Mouse (Mus musculus) forebrain, embryonic 12.5 days (tissue): ENCODE data around the gene Lhfp. TPM values are rescaled to one million over a fixed set of nuclear protein-coding genes. Genes with fewer than 3 reads are reported as not detected.

ENCODE experiments used
- ATAC-seq: fragments of 200-750 bp; cut with Nextera tagmentation; 2 replicates; pipeline ENCODE4 v1.8.0; 2017; ENCODE audit warnings: moderate TSS enrichment; ENCODE audit not compliant: low FRiP score
- H3K27ac ChIP-seq: fragments of 300-500 bp; sonication (generic); 2 replicates; pipeline ENCODE4 v1.5.1; 2016; ENCODE audit warnings: mild to moderate bottlenecking
- H3K27me3 ChIP-seq: fragments of 300-500 bp; sonication (generic); 2 replicates; pipeline ENCODE4 v1.6.1; 2016; ENCODE audit warnings: mild to moderate bottlenecking
- H3K36me3 ChIP-seq: fragments of 300-500 bp; sonication (generic); replicated peaks from 2 replicates; pipeline ENCODE4 v1.6.1; 2016; ENCODE audit warnings: mild to moderate bottlenecking
- H3K4me1 ChIP-seq: fragments of 300-500 bp; sonication (generic); 2 replicates; pipeline ENCODE4 v1.6.1; 2016
- H3K4me2 ChIP-seq: fragments of 300-500 bp; sonication (generic); 2 replicates; pipeline ENCODE4 v1.6.1; 2016; ENCODE audit warnings: mild to moderate bottlenecking, moderate library complexity
- H3K4me3 ChIP-seq: fragments of 300-500 bp; sonication (generic); replicated peaks from 2 replicates; pipeline ENCODE4 v1.5.1; 2016; ENCODE audit warnings: mild to moderate bottlenecking
- H3K9ac ChIP-seq: fragments of 300-500 bp; sonication (generic); 2 replicates; pipeline ENCODE4 v1.6.1; 2016; ENCODE audit warnings: mild to moderate bottlenecking
- H3K9me3 ChIP-seq: fragments of 300-500 bp; sonication (generic); 2 replicates; pipeline ENCODE4 v1.6.1; 2016
- WGBS: fragments of 180-500 bp; shearing (Covaris S2); methylation state at CpG from one replicate; pipeline ENCODE4 v1.1.7; 2016; 5-methylcytosine and 5-hydroxymethylcytosine counted together
- polyA plus RNA-seq: library from polyadenylated mRNA; unstranded; fragments of >200 nt; fragmentation: Nextera tagmentation; extraction: Ambion mirVana; gene quantifications from 2 replicates; pipeline ENCODE4 v1.2.1, GENCODE M21; 2016

Lhfp gene
- polyA plus RNA-seq, 1 experiment from 2014 or later: 33.4 TPM

- 77% methylated on average over 4 of the region's 4 CpGs for WGBS
- Histone ChIP-seq H3K27ac (no peak overlapping the region), H3K36me3 (no peaks in the 10 kb centered on the region)
These were observed 252.6 kb downstream of the Lhfp start for GRCm38 (mm10) chr3:53293901-53294433.

DNA sequence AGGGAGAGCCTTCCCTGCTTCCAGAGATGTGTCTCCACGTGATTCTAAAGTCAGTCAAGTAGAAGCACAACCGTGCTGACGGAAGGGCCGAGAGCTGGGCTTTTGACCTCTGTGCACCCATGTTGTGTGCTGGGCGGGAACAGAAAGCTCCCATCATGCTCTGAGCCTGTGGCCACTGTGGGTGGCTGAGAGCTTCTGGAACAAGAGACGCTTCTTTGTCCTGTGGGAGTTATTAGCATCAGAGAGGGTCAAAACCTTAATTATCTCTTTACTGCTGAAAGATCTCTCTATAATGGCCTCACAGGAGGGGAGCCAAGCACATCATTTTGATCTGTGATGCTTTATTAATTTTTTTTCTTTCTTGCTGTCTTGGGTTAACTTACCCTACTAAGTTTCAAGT is 253.5 kb downstream of the Lhfp start:
- WGBS: 37% methylated on average over 6 of the region's 6 CpGs
- ATAC-seq: no peak
- H3K4me1 ChIP-seq: peaks cover 3% of the 10 kb centered on the region; the same call in 1 of the 2 replicates
- H3K4me3 ChIP-seq: no peak overlapping the region
- H3K27ac ChIP-seq: no peak overlapping the region
- no peak overlapping the region for H3K9ac ChIP-seq
- no peaks in the 10 kb centered on the region for H3K27me3 ChIP-seq
- H3K4me2 ChIP-seq: no peak overlapping the region
- H3K9me3 ChIP-seq: no peaks in the 10 kb centered on the region
- no peaks in the 10 kb centered on the region for H3K36me3 ChIP-seq

More at GRCm38 (mm10) chr3:53293901-53294433, 252.6 kb downstream of the Lhfp start:
- no peaks in the 10 kb centered on the region for H3K9me3 ChIP-seq
- no peak overlapping the region for H3K4me3 ChIP-seq
- ATAC-seq: no peak
- no peak overlapping the region for H3K4me2 ChIP-seq
- H3K27me3 ChIP-seq: no peaks in the 10 kb centered on the region
- H3K9ac ChIP-seq: no peak overlapping the region
- H3K4me1 ChIP-seq: peaks cover 3% of the 10 kb centered on the region; the same call in 1 of the 2 replicates

DNA sequence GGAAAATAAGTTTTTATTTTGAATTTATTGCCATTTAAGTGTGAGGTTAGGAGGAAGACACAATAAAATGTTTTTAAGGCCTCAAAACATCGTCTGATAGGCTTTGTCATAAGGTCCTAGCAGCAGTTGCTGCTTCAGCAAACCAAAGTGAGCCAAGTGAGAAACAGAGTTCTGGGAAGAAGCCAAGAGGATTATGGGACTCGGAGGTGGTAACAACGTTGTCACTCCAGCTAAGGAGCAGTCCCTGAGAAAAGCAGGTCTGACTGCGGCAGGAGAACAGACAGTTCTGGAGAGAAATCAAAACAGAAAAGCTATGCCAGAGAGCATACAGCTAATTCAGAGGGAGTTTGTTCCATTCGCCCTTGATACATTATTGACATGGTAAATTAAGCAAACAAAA is 260.5 kb downstream of the Lhfp start:
- Histone ChIP-seq H3K4me3 (no peak overlapping the region), H3K4me2 (no peak overlapping the region), H3K4me1 (no peaks in the 10 kb centered on the region), H3K27me3 (no peaks in the 10 kb centered on the region), H3K36me3 (no peaks in the 10 kb centered on the region), H3K9ac (no peak overlapping the region), H3K9me3 (0 out of 2 replicates have a peak, but pooled peaks cover 3% of the 10 kb centered on the region), H3K27ac (no peak overlapping the region)
- 81% methylated on average over 5 of the region's 5 CpGs for WGBS
- ATAC-seq: no peak

GRCm38 (mm10) chr3:53304123-53304900 is 263.0 kb downstream of the Lhfp start:
- WGBS: 83% methylated on average over 4 of the region's 4 CpGs
- 0 out of 2 replicates have a peak, but pooled peaks cover 3% of the 10 kb centered on the region for H3K9me3 ChIP-seq
- no peak for ATAC-seq
- no peak overlapping the region for H3K27ac ChIP-seq
- H3K4me3 ChIP-seq: no peak overlapping the region
- no peaks in the 10 kb centered on the region for H3K4me1 ChIP-seq
- H3K36me3 ChIP-seq: no peaks in the 10 kb centered on the region
- no peak overlapping the region for H3K9ac ChIP-seq
- H3K4me2 ChIP-seq: no peak overlapping the region
- no peaks in the 10 kb centered on the region for H3K27me3 ChIP-seq

GRCm38 (mm10) chr3:53305860-53306259 is 264.5 kb downstream of the Lhfp start:
- H3K27me3 ChIP-seq: no peaks in the 10 kb centered on the region
- H3K27ac ChIP-seq: no peak overlapping the region
- no peak for ATAC-seq
- no peaks in the 10 kb centered on the region for H3K36me3 ChIP-seq
- 67% methylated on average over 1 of the region's 1 CpGs for WGBS
- 0 out of 2 replicates have a peak, but pooled peaks cover 3% of the 10 kb centered on the region for H3K9me3 ChIP-seq
- H3K4me2 ChIP-seq: no peak overlapping the region
- no peak overlapping the region for H3K4me3 ChIP-seq
- no peaks in the 10 kb centered on the region for H3K4me1 ChIP-seq
- H3K9ac ChIP-seq: no peak overlapping the region

- Histone ChIP-seq H3K4me2 (no peak overlapping the region), H3K36me3 (no peaks in the 10 kb centered on the region), H3K27ac (no peak overlapping the region), H3K27me3 (no peaks in the 10 kb centered on the region), H3K9me3 (0 out of 2 replicates have a peak, but pooled peaks cover 3% of the 10 kb centered on the region), H3K4me1 (no peaks in the 10 kb centered on the region), H3K4me3 (no peak overlapping the region), H3K9ac (no peak overlapping the region)
- ATAC-seq: no peak
- WGBS: 58% methylated on average over 5 of the region's 5 CpGs
These were observed 267.3 kb downstream of the Lhfp start for GRCm38 (mm10) chr3:53308649-53309048.

DNA sequence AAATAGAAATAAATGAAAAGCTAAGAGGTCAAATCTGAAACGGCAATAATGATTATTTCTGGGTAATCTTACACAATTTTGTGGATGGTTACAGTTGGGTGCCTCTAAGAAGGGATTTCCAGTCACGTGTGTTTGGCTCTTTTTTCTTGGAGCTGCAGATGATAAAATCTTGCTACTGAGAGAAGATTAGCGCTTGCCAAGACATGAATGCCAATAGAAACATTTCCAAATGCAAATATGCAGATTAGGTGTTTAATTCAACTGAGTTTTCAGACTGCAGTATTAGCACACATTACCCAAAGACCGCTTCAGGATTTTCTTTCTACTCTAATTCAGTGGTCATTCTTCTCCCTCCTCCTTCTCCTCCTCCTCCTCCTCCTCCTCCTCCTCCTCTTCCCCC is 268.8 kb downstream of the Lhfp start:
- Histone ChIP-seq H3K9me3 (0 out of 2 replicates have a peak, but pooled peaks cover 3% of the 10 kb centered on the region), H3K9ac (no peak overlapping the region), H3K36me3 (no peaks in the 10 kb centered on the region), H3K4me1 (no peaks in the 10 kb centered on the region), H3K4me3 (no peak overlapping the region), H3K27ac (no peak overlapping the region), H3K4me2 (no peak overlapping the region), H3K27me3 (no peaks in the 10 kb centered on the region)
- ATAC-seq: no peak
- 59% methylated on average over 4 of the region's 4 CpGs for WGBS

DNA sequence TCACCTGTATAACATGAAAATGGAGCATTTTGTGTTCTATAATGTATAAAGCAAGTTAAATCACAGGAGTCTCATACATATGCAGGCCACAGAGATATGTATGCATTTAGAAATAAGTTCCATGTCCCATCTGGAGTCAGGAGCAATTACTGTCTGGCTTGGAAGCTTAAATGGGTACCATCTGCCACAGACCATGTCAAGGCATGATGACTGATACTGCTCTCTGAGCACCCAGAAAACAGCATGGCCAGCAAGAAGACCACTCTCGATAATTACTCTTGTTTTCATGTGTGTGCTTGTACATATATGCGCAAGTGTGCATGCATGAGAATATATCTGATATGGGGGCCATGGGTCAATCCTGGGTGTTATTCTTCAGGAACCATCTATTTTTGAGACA is 269.3 kb downstream of the Lhfp start:
- Histone ChIP-seq H3K4me2 (no peak overlapping the region), H3K36me3 (no peaks in the 10 kb centered on the region), H3K4me1 (no peaks in the 10 kb centered on the region), H3K27ac (no peak overlapping the region), H3K9me3 (0 out of 2 replicates have a peak, but pooled peaks cover 2% of the 10 kb centered on the region), H3K4me3 (no peak overlapping the region), H3K27me3 (no peaks in the 10 kb centered on the region), H3K9ac (no peak overlapping the region)
- ATAC-seq: no peak
- 97% methylated on average over 2 of the region's 2 CpGs for WGBS

Other genes with a start within 250 kb of the Lhfp start
- gene Cog6, start 24.3 kb upstream of the Lhfp start, polyA plus RNA-seq: 53.2 and 57.5 TPM in 2 replicates